Mouse (Mus musculus) spleen, postnatal 14 days (tissue): ENCODE data around the gene Epha1.

ENCODE experiments used
- DNase-seq, 2 experiments: peaks; one replicate each; pipeline ENCODE4 v3.0.0; 2021 to 2022; ENCODE audit warnings: low spot score in 2 of 2

Gene Epha1

DNA sequence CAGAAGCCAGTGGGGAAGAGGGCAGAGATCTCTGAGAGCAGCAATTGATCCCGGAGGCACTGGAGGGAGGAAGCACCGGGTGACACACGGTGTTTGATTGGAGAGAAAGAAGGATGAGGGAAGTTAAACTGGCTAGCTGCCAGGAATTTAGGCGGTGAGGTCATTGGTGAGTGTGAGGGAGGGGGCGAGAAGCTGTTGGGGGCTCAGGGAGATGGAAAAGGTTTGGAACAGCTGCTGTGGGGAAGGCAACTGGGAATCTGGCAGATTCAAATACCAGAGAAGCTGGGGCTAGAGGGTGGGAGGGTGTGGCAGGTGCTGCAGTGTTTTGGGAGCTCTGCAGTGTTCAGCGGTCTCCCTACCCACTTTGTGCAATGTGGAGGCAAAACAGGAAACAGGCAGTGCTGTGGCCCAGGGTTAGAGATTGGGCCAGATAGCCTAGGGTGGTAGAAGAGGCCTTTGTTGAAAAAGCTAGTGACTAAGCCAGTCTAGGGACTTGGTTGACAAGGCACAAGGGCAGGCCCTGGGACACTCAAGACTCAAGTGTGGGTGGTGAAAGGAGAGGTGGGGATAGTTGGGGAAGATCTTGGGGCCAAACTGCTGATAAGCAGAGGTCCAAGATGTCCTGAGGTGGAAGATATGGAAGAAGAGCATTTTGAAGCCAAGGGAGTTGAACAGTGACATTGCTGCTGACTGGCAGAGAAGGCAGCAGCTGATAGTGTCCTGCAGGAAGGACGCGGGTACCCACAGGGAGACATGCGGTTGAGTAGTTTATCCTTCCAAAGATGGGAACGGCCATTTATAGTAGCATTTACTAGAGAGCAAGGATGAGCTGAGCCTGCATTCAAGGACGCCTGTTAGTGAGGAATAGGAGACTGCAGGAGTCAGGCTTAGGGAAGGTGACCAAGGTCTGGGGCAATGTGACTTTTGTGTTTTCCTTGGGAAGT lies 18.7 kb downstream of the Epha1 start:
- no peak for DNase-seq

DNA sequence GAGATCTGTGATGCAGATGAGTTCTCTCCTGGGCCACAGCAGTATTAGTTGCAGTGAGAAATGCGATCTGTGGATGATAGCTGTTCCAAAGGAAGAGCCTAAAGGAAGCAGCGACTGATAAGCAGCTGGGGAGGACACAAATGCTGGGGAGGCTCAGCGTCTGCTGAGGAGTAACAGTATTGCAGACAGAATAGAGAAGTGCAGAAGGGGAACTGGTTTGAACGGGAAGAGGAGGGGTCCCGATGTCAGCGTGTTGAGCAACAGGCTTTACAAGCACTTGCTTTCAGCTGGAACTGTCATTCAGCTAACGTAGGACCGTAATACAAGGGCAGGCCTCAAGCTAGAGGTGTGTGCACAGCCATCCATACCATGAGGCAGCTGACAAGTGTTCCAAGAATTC lies 19.9 kb downstream of the Epha1 start:
- no peak for DNase-seq

DNA sequence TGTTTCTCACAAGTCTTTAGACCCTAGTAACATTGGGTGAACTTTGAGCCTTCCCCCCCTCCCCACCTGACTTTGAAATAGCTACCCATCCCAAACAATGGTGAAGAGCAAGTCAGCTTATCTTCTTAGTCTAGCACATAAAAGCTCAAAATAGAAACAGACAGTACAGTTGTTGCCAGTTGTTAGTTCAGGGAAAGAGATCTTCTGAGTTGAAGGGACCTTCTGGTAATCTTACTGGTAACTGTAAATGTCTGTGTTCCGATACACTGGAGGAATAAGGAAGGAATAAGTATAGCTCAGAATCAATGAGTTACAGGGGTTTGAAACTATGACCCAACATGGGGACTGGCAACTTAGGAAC lies 20.6 kb downstream of the Epha1 start:
- no peak for DNase-seq

DNA sequence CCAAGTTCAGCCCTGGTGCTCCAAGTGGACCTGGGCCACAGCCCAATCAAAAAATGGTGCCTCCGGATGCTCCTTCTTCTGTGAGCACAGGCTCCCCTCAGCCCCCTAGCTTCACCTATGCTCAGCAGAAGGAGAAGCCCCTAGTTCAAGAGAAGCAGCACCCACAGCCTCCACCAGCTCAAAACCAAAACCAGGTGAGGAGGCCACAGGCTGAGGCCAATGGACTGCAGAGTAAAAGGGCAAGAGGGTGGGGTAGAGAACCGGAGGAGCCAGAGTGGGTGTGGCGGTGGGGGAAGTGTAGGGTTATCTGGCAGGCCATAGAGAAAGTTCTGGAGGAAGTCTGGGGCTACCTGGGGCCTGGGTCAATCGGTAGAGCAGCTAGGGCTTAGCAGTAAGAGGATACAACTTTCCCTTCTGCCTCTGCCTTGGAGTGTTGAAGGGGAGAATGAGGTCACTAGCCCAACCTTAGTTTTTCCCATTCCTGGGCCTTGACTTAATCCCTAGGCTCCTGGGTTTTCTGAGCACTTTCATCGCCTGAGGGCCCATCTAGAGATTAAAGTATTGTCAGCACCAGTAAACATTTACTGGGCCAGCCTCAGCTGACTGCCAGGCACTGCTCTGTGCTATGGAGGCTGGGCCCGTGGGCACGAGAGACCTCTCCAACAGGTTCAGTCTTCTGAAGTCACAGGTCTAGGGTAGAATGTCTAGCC lies 21.1 kb downstream of the Epha1 start:
- DNase-seq = no peak

DNA sequence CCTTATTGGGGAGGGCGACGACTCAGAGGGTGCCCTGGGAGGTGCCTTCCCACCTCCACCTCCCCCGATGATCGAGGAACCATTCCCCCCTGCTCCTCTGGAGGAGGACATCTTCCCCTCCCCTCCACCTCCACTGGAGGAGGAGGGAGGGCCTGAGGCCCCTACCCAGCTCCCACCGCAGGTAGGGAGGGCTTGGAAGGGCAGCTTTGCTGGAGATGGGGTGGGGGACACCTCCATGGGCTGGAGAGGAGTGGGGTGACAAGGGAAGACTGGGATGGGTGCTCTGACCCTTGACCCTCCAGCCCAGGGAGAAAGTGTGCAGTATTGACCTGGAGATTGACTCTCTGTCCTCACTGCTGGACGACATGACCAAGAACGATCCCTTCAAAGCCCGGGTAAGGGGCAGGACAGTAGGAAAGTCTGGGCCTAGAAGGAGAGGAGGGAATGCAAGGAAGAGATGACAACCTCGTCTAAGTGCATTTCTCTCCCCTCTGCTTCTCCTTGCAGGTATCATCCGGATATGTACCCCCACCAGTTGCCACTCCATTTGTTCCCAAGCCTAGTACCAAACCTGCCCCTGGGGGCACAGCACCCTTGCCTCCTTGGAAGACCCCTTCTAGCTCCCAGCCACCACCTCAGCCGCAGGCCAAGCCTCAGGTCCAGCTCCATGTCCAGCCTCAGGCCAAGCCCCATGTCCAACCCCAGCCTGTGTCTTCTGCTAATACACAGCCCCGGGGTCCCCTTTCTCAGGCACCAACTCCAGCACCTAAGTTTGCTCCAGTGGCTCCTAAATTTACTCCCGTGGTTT lies 21.9 kb downstream of the Epha1 start:
- DNase-seq = no peak

DNA sequence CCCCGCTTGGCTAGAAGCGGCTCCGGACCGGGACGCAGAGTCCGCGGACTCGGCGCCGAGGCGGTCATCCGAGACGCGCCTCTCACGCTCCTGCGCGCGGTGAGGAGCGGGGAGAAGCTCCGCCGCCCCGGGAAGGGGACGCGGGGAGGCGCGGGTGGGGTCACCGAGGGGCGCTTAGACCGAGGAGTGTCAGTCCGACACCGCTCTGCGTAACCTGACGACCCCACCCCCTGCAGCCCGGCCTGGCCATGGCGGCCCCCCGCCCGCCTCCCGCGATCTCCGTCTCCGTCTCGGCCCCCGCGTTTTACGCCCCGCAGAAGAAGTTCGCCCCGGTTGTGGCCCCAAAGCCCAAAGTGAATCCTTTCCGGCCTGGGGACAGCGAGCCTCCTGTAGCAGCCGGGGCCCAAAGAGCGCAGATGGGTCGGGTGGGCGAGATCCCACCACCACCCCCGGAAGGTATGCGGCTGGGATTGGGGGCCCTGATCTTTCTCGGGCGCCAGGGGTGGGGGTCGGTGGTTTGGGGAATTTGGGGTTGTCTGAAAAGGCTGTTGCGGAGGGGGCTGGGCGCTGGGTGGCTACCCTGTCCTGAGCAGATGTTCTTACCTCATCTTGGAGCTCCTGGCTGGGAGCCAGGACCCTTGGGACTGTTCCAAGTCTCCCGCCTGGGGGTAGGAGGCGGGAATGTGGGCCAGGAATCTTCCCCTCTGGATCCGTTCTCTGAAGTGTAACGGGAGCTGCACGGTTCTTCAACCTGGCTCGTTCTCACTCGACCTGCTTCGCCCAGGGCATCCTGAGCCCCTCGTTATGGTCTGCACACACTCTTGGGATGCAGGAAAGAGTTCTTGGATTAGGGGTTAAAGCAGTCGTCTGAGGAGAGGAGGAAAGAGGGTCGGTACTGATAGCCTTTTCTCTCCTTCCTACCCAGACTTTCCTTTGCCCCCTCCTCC lies 22.8 kb downstream of the Epha1 start:
- no peak for DNase-seq

DNA sequence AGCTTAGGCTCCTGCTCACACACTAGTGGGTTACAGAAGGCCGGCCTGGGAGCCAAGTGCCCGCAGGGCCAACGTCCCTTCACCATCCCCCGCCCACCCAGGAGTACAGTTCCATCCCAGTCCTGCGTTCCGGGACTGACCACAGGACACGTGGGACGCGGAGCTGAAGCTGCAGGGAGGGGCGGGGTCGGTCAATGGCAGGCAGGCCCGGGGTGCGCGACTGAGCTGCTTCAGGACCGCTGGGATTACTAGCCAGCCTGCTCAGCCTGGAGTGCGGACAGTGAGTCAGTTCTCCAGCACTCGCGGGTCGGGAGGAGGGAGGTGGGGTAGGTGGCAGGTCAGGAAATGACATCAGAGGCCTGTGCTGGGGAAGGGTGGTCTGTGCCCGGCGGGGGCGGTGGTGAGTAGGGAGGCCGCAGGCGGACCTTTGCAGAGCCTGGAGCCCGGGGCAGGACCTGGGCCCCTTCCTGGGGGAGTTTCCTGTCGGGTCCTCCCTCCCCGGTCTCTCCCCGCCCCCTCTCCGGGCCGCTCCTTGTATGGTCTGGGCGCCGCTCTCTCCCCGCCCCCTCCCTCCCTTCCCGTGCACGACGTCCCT lies 23.5 kb downstream of the Epha1 start, which contains the start of gene Zyx:
Gene Zyx (plus strand): TSS at position 205 of the 595 bp plus-strand sequence.
- DNase-seq = peak; percentile 65

DNA sequence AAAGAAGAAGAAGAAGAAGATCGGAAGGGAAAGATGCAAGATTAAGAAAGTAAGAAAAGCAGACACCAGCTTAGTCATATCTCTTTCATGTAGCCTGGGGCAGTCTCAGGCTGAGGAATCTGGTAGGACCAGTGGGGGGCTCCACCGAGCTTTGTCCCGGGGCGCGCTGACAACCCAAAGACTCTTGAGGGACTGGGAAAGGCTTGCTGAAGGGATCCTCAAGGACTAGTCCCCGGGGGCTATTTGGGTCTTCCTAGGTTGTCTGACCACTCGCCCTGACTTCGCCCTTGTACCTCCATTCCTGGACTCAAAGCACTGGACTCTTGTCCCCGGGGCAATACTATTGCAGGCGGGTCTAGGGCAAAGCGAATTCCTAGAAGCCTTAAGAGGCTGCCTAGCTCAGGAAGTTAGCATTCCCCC lies 24.1 kb downstream of the Epha1 start:
- DNase-seq = peak; percentile 37 to 57

DNA sequence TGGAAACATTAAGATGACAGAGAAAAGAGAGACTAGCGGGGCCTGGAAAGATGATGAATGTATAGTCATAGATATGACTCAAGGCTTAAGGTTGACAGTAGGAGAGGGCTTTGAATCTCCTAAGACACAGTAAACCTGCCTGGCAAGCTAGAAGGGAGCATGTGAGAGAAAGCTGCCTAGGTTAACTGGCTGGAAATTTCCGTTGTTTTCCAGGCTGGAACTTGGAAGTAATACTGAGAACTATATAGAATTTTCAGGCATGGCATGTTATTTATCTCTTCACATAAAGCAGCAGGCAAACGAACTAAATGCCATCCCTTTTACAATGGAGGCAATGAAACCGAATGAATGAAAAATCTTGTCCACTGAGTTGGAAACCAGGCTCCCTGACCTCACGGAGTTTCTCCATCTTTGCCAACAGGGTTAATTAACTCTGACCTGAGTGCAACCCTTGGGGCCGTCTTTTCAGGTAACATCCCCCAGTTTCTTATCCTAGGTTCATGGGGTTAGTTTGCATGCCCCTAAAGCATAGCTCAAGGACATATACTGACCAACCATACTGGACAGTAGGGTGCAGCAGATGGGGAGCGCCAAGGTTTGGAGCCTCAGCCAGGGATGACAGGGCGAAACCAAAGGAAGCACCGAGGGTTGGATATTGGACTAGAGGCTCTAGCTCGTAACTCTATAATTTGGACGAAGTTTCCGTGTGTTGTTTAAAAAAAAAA lies 24.6 kb downstream of the Epha1 start:
- DNase-seq = no peak

DNA sequence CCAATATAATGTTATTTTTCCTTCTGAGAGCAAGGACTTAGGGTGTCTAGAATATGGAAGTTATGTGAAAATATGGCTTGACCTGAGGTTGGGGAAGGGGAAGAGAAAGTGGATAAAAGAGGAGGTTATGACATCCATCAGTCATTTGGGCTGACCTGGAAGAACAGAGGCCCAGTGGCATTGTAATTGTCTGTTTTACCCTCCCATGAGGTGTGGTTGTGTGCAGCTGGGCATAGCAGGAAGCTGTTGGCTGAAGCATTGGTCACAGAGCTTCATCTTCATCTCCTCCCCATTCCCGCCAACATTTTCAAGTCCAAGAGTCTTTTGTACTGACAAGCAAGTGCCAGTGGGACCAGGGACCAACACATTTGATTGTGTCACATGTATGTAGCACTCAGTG lies 28.8 kb downstream of the Epha1 start:
- no peak for DNase-seq

DNA sequence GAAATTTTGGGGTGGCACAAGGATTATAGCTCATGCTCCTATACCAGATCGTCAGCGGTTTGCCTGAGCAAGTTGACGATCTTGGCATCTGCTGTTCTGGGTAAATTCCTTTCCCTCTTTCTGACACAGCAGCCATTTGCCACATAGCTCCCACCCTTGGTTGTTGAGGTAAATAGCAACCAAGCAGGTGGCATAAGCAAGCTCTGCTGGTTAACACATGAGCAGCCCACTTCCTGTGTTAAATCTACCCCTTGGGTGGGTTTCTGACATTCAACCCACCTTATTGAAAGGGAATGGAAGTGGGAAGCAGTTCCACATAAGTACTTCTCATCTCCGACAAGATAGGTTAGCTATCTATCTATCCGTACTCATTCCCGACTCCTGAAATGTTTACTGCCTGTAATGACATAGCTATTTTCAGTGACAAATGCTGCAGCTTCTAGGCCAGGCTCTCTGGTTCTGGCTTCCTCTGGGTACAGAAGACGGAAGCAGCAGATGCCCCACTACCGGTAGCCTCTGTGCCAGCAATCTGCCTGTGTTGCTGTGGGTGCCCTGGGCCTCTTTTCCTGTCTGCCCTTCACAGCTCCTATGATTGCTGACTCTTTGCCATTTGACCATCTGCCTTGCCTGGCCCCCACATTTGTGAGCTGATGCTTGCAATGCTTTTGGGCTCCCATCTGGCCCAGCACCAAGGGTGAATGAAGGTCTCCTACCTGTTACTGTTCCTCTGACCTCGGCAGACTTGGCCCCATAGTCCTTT lies 29.5 kb downstream of the Epha1 start:
- no peak for DNase-seq

DNA sequence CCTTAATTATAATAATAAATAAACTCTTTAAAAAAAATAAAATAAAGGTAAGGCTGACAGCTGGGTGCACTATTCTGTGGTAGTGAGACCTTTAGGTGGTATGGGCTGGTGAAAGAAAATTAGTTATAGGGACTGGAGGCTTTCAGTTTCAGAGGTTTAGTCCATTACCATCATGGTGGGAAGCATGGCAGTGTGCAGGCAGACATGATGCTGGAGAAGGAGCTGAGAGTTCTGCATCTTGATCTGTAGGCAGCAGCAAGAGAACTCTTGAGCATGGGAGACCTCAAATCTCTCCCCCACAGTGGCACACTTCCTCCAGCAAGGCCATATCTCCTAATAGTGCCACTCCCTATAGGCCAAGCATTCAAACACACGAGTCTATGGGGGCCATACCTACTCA lies 30.9 kb downstream of the Epha1 start:
- no peak for DNase-seq

DNA sequence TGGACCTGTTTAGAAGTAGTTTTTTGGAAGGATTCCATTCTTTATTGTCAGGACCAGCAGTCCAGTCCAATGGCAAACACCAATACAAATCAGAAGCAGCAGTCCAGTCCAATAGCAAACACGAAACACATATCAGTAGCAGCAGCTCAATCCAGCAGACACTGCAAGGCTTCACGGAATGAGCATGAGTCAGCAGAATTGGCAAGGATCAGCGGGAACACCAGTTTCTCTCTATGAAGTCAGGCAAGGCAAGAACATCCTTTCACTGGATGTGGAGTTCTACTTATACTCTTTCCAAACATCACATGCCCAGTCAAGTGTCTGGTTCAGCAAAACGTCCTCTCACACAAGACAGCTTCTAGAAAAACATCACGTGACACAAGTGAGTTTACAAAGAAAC lies 33.1 kb downstream of the Epha1 start:
- no peak for DNase-seq

DNA sequence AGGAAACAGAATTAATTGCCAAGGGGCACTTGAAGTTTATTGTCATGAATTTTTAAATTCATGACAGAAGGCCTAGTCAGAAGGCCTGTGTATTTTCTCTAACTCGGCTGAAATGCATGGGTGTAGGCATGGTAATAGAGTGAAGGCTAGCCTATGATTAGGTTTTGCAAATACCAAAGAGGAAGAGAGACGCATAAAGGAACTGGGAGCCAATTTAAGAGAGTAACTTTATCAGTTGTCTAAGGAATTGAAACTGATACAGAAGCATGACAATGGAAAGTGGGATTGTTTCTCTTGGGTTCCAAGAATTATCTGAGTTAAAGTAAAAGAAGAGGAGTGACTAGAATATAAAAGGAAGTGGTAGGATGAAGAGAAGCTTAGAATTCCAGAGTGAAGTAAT lies 33.9 kb downstream of the Epha1 start:
- DNase-seq = no peak

DNA sequence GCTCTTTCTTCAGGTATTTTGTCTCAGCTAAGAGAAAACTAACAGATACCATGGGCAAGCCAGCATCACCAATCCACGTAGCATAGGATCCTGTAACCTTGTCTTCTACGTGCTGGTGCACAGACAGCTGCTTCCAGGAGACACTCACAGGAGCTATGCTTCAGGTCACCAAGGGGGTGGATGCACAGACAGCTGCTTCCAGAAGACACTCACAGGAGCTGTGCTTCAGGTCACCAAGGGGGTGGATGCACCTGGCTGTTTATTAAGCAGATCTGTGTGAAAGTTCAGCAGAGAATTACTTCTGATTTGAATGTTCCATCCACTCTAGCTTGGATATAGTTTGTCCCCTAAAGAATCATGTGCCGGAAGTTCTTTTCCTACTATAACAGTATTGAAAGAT lies 42.1 kb downstream of the Epha1 start:
- DNase-seq = no peak

DNA sequence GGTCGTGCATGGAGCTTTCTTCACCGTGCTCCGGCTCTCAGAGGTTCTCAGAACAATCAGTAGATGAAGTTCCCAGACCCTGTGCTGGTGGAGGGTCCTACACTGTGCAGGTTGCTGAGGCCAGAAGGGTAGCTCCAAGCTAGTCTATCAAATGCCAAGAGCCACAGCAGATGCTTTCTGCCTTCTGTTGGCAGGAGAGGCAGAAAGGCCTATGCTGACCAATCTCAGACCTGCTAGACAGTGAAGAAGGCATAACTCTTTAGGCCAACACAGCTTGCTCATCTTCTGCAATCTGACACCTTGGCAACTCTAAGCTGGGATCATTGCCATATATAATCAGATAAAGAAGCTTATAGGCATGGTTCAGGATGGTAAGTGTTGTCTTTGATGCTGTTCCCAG lies 42.9 kb downstream of the Epha1 start:
- no peak for DNase-seq

DNA sequence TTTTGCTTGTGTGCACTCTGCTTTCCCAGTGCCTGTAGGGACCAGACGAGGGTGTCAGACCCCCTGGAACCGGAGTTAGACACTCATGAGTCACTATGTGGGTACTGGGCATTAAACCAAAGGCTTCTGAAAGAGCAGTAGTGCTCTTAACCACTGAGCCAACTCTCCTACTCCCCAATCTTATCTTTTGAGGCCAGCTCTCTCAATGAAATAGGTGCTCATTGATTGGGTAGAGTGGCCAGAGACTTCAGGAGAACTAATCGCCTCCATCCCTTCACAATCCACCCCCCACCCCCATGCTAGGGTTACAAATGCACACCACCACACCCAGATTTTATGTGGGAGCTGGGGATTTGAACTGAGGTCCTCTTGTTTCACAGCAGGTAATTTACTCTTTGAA lies 44.3 kb downstream of the Epha1 start:
- no peak for DNase-seq

DNA sequence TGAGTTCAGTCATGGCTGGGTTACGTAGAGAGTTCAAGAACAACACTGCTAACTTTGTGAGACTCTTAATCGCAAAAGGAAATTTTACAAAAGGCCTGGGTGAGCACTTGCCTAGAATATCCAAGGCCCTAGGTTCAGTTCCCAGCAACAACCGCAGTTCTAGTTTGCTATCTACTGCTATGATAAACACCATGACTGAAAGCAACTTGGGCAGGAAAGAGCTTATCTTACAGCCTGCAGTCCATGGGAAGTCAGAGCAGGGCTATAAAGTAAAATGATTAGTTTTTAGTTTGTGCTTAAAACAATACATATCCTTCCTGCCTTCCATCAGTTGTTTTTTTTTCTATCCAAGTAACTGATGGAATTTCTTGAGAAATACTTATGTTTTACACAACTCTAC lies 46.6 kb downstream of the Epha1 start:
- DNase-seq = no peak

DNA sequence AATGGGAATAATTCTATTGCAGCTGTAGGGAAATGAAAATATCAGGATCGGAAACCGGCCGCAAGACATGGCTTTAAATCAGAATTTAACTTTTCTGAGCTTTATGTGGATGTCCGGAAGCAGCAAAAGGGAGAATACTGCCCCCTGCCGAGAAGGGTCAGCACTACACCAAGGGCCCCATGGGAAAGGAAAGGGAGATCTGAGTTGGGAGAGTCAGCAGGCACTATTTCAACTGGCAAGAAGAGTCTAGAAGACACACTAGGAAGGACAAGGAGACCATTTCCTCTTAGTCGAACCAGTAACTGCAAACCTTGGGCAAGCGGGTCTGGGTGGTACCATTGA lies 47.8 kb downstream of the Epha1 start:
- peak; percentile 51 to 63 for DNase-seq
